Mouse (Mus musculus) lung, adult 2 months (tissue): ENCODE measurements around the gene Tdrd9.

Experiments
- CTCF ChIP-seq: fragments of 200-500 bp; IDR thresholded peaks from 2 replicates; pipeline ENCODE4 v1.5.1; 2011; ENCODE audit warnings: mild to moderate bottlenecking, low read length, control low read depth; ENCODE audit not compliant: insufficient read depth
- POLR2A ChIP-seq: fragments of 200-500 bp; IDR thresholded peaks from 2 replicates; pipeline ENCODE4 v1.6.1; 2011; ENCODE audit warnings: low read depth, mild to moderate bottlenecking, control low read depth, low read length, borderline replicate concordance; ENCODE audit errors: extremely low read depth

DNA sequence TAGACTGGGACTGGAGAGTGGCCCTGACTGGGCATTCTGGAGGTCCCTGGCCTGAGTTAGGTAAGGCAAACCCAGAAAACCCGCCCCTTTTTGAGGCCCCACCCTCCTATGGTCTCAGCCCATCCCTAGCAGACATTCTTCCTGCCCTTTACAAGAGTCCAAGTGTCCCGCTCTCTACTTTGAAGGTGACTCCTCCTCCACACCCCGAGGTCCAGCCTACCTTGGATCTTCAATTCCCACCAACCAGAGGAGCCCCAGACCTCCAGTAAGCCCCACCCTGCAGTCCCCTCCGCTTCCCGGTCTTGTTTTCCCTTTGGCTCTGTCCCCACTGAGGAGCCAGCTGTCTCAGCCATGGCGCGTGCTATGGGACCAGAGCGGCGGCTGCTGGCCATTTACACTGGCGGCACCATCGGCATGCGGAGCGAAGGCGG, 135.2 kb downstream of the Tdrd9 start, which contains the start of gene Aspg:
- TF ChIP-seq CTCF (no peak), POLR2A (no peak)
